Mouse (Mus musculus) layer of hippocampus, postnatal 36 days (tissue): ENCODE data around the gene Wdr63. TPM values are rescaled to one million over a fixed set of nuclear protein-coding genes. Genes with fewer than 3 reads are reported as not detected.
"Not testable (repeated sequence)": the region's sequence is repeated elsewhere in the genome, so short reads cannot be mapped to it uniquely, and the experiment has no call there.

Source experiments
- DNase-seq, 2 experiments: peaks; one replicate each; pipeline ENCODE4 v3.0.0; 2022
- total RNA-seq, 2 experiments: library from RNA; stranded (reverse); gene quantifications; 2 replicates each; pipeline ENCODE4 v1.2.3; 2021

Gene Wdr63
- total RNA-seq, 2 experiments from 2014 or later: 0.60 to 0.99 TPM

- no peak for DNase-seq
Measured at GRCm38 (mm10) chr3:146010751-146011150, 97.2 kb downstream of the Wdr63 start.

- no peak for DNase-seq
Measured at GRCm38 (mm10) chr3:146009859-146010645, 97.9 kb downstream of the Wdr63 start.

DNA sequence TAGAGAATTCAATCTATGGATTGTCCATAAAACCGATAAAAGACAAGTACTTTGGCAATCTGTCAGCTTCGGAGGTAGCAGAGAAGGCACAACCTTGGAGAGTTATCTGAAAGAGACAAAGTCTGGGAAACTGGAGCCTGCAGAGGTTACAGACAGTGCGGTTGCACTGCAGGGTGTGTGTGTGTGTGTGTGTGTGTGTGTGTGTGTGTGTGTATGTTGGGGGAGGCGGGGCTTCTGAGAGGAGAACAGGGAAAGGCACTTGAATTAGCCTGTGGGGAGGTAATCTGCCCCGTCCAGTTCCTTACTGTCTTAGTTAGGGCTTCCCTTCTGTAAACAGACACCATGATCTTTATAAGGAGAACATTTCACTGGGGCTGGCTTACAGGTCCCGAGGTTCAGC, 100.1 kb downstream of the Wdr63 start:
- DNase-seq: no peak

- DNase-seq: no peak
Measured at GRCm38 (mm10) chr3:146004347-146005051, 103.4 kb downstream of the Wdr63 start.

GRCm38 (mm10) chr3:145996539-145996938, 111.4 kb downstream of the Wdr63 start:
- not testable (repeated sequence) for DNase-seq

DNA sequence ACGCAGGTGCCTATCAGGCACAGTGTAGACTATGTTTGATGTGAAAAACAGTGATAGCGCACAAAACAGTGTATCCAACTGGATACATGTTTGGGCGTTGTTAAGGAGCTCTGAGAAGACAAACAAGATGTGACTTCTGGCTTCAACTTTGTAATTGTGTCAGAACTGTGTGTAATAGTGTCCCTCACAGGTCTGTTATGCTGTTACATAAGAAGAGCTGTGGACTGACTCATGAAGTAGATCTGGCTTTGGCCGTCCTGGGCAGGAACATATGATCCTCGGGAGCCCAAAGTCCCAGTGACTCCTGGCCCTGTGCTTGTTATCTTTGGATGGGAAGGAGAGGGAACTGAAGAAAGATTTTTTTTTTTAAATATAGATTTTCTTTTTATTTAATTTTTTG, 112.4 kb downstream of the Wdr63 start:
- no peak for DNase-seq

- no peak for DNase-seq
Measured at GRCm38 (mm10) chr3:145993481-145994201, 114.3 kb downstream of the Wdr63 start.

DNA sequence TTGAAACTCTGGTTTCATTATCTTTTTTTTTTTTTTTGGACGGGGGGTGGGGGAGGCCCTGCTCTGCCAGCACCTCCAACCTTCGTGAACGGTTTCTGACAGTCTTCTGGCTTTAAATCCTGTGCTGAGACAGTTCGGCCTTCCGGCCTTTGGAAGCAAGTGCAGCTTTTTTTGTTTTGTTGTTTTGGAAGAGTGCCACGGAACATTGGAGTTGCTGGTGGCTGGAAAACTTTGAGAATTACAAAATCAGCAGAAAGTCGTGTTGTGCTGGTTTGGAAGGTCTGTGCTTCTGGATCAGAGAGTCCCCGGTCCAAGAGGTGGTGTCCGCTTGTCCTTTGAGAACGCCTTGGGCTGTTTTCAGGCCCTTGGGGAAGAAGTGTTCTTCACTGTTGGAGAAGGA, 115.1 kb downstream of the Wdr63 start:
- DNase-seq: peak in 1 of 2 experiments; percentile 8

GRCm38 (mm10) chr3:145991976-145992730, 115.8 kb downstream of the Wdr63 start:
- no peak for DNase-seq

- DNase-seq: no peak
Measured at GRCm38 (mm10) chr3:145991130-145991529, 116.8 kb downstream of the Wdr63 start.

Other genes with a start within 250 kb of the Wdr63 start
- 10 to 100 TPM; 12.0 to 12.8 TPM for gene Bcl10, start 185.3 kb downstream of the Wdr63 start, total RNA-seq
- 10 to 100 TPM; 43.9 to 44.7 TPM for gene 2410004B18Rik, start 170.1 kb downstream of the Wdr63 start, total RNA-seq
- gene Syde2, start 120.3 kb downstream of the Wdr63 start, total RNA-seq: 1 to 10 TPM; 3.6 to 4.0 TPM
- gene Mcoln3, start 9.3 kb upstream of the Wdr63 start, total RNA-seq: not detected
- gene Mcoln2, start 41.7 kb upstream of the Wdr63 start, total RNA-seq: not detected
- under 1 TPM; 0.46 to 0.57 TPM for gene Lpar3, start 112.8 kb upstream of the Wdr63 start, total RNA-seq